Mouse (Mus musculus) adrenal gland, postnatal 36 days (tissue): Measurements from ENCODE around the gene Tas2r122. TPM values are rescaled to one million over a fixed set of nuclear protein-coding genes. Genes with fewer than 3 reads are reported as not detected.

Experiments used
- DNase-seq, 2 experiments: peaks; one replicate each; pipeline ENCODE4 v3.0.0; 2021; ENCODE audit warnings: mixed read lengths in 1 of 2
- long read RNA-seq, 2 experiments: library from polyadenylated mRNA; stranded (forward); transcript quantifications; one replicate each; pipeline ENCODE4 v2.0.0; 2021; ENCODE audit warnings: borderline sequencing depth in 2 of 2
- total RNA-seq, 2 experiments: library from RNA; stranded (reverse); gene quantifications; 2 replicates each; pipeline ENCODE4 v1.2.3; 2021

Tas2r122 gene
- not detected for total RNA-seq
- long read RNA-seq, experiment 1: 0 reads
- long read RNA-seq, experiment 2: 0 reads

DNA sequence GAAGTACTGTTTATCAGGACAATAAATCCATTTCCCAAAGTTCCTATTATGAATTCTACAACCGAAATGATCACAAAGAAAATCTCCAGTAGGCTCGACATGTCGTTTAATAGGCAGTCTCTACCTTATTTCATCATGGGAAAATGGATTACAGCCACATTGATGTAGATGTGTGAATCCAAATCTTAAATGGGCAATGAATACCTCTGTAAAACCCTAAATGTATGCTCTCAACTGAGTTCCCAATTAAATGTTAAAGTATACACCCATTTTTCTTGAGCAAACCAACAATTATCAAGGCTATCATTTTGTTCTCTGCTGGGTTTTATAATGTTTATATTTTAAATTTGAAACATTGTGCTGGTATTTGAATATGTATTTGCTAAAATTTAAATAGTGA is at the start of gene Tas2r122:
Gene Tas2r122, minus strand, starts transcription at position 101 of the 400 bp plus-strand sequence.
- DNase-seq: no peak

DNA sequence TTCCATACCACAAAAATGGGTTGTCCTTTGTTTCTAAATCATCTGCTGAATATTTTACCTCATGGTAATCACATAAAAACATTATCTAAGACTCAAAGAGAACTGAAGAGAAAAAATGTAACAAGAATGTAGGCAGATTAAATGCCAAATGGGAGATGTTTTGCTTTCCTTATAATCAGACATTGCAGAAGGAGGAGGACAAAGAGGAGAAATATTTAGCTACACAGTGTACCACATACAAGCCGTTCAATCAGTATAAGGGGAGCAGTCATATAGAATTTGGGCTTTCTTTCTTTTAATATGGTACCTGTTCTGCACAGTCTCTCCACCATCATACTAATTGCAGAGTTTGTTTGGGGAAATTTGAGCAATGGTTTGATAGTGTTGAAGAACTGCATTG is 42.7 kb upstream of the Tas2r122 start, which contains the start of gene Tas2r124:
Gene Tas2r124, plus strand, starts transcription at position 301 of the 400 bp plus-strand sequence.
- no peak for DNase-seq

DNA sequence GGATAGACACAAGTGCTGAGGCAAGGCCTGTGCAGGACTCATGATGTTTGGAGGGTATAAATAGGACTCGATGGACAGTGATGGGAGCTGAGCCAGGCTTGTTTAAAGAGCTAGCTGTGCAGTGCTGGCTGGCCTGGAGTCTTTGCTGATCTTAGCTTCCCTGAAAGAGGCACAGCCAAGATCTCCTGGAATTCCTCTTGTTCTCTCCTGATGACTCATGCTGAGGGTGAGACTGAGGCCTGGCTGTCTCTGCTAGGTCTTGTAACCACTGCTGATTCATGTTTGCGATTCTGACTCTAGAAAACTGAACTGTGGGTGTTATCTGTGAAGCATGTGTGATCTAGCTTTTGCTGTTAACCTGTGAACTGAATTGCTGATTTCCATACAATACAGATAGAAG is 38.5 kb upstream of the Tas2r122 start:
- DNase-seq: peak; percentile 3 to 16

DNA sequence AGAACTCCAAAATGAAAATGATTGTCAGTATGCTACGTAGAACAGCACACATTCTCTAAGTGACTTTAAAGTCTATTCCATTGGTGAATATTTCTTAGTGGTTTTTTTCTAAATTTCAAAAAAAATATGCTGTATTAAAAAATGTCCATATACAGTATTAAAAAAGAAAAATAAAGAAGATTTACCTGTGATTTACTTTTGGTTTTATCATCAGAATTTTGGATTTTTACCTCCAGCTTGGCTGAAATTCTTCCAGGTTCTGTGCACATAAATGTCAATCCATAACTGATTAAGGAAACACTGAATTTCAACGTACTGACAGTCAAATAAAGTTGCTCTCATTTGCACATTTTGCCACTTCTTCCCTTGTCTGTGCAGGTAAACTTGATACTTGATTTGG is 26.2 kb upstream of the Tas2r122 start, which contains the start of gene Tas2r115:
Gene Tas2r115, minus strand, starts transcription at position 101 of the 400 bp plus-strand sequence.
- DNase-seq: no peak

DNA sequence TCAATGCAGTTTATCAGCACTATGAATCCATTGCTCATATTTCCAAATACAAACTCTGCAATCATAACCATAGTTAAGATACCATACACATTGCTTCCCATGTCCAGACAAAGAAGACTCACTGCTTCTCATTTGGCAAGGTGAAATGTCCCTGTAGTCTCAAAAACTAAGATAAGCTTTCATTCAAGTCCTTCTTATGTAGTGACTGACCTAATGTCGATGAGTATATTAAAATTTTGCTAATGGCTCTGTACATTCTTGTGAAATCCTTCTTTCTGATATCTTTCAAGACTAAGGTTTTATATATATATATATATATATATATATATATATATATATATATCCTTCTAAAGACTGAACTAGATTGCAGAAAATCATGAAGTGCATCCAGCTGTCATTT is 10.8 kb downstream of the Tas2r122 start, which contains the start of gene Tas2r121:
Gene Tas2r121, minus strand, starts transcription at position 101 of the 400 bp plus-strand sequence.
- DNase-seq: no peak

DNA sequence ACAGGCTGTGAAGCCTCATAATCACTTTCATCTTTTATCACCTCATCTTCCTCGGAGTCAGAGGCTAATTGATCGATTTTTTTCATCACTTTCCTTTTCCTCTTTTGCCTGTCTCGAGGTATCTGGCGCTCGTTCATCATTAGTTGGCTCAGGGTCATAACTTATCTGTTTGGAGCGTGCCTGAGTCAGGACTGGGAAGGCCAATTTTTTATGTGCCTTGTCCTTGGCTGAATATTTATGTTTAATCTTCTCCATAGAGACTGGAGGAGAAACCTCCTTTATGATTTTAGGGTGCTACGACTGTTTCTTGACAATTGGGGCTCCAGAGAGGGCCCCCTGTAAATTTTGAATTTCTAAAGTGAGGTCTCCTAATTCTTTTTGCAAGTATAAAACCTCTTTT is 20.1 kb downstream of the Tas2r122 start:
- peak; percentile 11 to 35 for DNase-seq

Other genes starting within 250 kb of the Tas2r122 start
- gene Prh1, start 142.1 kb downstream of the Tas2r122 start, total RNA-seq: not detected
- gene Prp2, start 116.0 kb downstream of the Tas2r122 start, total RNA-seq: not detected
- not detected for gene A630073D07Rik, start 60.4 kb downstream of the Tas2r122 start, total RNA-seq
- not detected for gene Tas2r120, start 55.0 kb downstream of the Tas2r122 start, total RNA-seq
- not detected for gene Tas2r121, start 10.9 kb downstream of the Tas2r122 start, total RNA-seq
- gene Tas2r115, start 26.1 kb upstream of the Tas2r122 start, total RNA-seq: not detected
- gene Tas2r124, start 42.8 kb upstream of the Tas2r122 start, total RNA-seq: not detected
- not detected for gene Tas2r102, start 50.2 kb upstream of the Tas2r122 start, total RNA-seq
- not detected for gene Tas2r136, start 66.2 kb upstream of the Tas2r122 start, total RNA-seq
- not detected for gene Tas2r117, start 90.9 kb upstream of the Tas2r122 start, total RNA-seq
- not detected for gene Tas2r123, start 135.2 kb upstream of the Tas2r122 start, total RNA-seq
- not detected for gene Tas2r116, start 143.5 kb upstream of the Tas2r122 start, total RNA-seq
- not detected for gene Tas2r110, start 156.1 kb upstream of the Tas2r122 start, total RNA-seq
- gene Tas2r113, start 181.1 kb upstream of the Tas2r122 start, total RNA-seq: not detected
- not detected for gene Tas2r125, start 197.7 kb upstream of the Tas2r122 start, total RNA-seq
- gene Tas2r129, start 239.2 kb upstream of the Tas2r122 start, total RNA-seq: not detected
- not detected for gene Tas2r131, start 246.0 kb upstream of the Tas2r122 start, total RNA-seq